Mouse (Mus musculus) intestine, embryonic 14.5 days (tissue): Measurements from ENCODE around the gene Ptpn13. TPM values are rescaled to one million over a fixed set of nuclear protein-coding genes. Genes with fewer than 3 reads are reported as not detected.

Source experiments
- ATAC-seq: fragments of 200-750 bp; cut with Nextera tagmentation; replicated peaks from 2 replicates; pipeline ENCODE4 v1.8.0; 2017; ENCODE audit warnings: low read depth, moderate number of reproducible peaks, moderate TSS enrichment, moderate library complexity; ENCODE audit not compliant: low FRiP score, low TSS enrichment
- DNase-seq: peaks from one replicate; pipeline ENCODE4 v3.0.0-alpha.2; 2018; ENCODE audit warnings: low spot score
- H3K27ac ChIP-seq: fragments of 300-500 bp; sonication (generic); 2 replicates; pipeline ENCODE4 v1.5.1; 2014; ENCODE audit warnings: low read depth, mild to moderate bottlenecking, control low read depth
- H3K27me3 ChIP-seq: fragments of 300-500 bp; sonication (generic); replicated peaks from 2 replicates; pipeline ENCODE4 v1.6.1; 2014; ENCODE audit warnings: low read length, control low read depth; ENCODE audit not compliant: control insufficient read depth, insufficient read depth
- H3K36me3 ChIP-seq: fragments of 300-500 bp; sonication (generic); 2 replicates; pipeline ENCODE4 v1.6.1; 2014; ENCODE audit warnings: low read length, control low read depth; ENCODE audit not compliant: control insufficient read depth, insufficient read depth
- H3K4me1 ChIP-seq: fragments of 300-500 bp; sonication (generic); replicated peaks from 2 replicates; pipeline ENCODE4 v1.6.1; 2014; ENCODE audit warnings: low read length, control low read depth, mixed read lengths; ENCODE audit not compliant: control insufficient read depth, insufficient read depth
- H3K4me2 ChIP-seq: fragments of 300-500 bp; sonication (generic); 2 replicates; pipeline ENCODE4 v1.6.1; 2014; ENCODE audit warnings: low read length
- H3K4me3 ChIP-seq: fragments of 300-500 bp; sonication (generic); 2 replicates; pipeline ENCODE4 v1.5.1; 2014; ENCODE audit warnings: low read depth, low read length, control low read depth, mixed read lengths
- H3K9ac ChIP-seq: fragments of 300-500 bp; sonication (generic); 2 replicates; pipeline ENCODE4 v1.6.1; 2014; ENCODE audit warnings: mild to moderate bottlenecking, low read length
- H3K9me3 ChIP-seq: fragments of 300-500 bp; sonication (generic); 2 replicates; pipeline ENCODE4 v1.6.1; 2016; ENCODE audit warnings: low read length, control low read depth; ENCODE audit not compliant: control insufficient read depth
- WGBS: fragments of 180-500 bp; shearing (Covaris S2); extraction: QIAGEN DNeasy Blood & Tissue Kit; methylation state at CpG from one replicate; pipeline ENCODE4 v1.1.7; 2014; 5-methylcytosine and 5-hydroxymethylcytosine counted together
- polyA plus RNA-seq: library from polyadenylated mRNA; unstranded; fragments of >200 nt; fragmentation: Nextera tagmentation; extraction: Ambion mirVana; gene quantifications from 2 replicates; pipeline ENCODE4 v1.2.1, GENCODE M21; 2014

The Ptpn13 gene
- polyA plus RNA-seq, result 9.3 and 10.1 TPM in 2 replicates

DNA sequence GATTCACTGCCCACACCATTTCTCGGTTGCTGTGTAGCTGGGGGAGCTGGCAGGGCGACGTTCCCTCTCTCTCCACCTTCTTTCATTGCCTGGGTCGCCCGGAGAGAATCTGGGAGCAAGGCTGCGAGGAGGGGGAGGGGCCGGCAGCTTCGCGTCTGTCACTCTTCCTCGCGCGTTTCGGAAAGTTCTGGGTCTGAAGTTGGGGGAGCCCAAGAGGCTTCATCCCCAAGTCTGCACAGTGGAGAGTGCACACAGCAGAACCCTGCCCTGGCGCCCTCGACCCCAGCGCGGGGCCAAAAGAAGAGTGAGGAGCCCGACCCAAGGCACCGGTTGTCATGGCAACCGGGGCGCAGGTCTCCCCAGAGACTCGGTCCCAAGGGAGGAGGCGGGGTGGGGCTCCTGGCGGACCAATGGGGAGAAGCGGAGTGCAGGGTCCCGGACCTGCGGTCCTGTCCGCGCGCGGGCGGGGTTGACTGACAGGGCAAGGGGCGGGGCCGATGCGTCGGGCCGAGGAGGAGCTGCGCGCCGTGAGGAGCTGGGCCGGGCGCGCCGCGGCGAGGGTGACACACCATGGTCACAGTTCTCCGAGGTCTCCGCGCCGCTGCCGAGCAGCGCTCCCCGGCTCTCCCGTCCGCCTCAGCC is at the start of gene Ptpn13:
Ptpn13 (plus strand) TSS at position 515 of the 642 bp plus-strand sequence.
- ATAC-seq, result peak; percentile 99
- no peaks in the 10 kb centered on the region for H3K27me3 ChIP-seq
- peak within 1 kb of the TSS; percentile 91 for H3K4me3 ChIP-seq
- no peaks in the 10 kb centered on the region for H3K36me3 ChIP-seq
- under 1% methylated on average over 37 of the region's 55 CpGs for WGBS
- peak within 1 kb of the TSS; percentile 77 for H3K4me2 ChIP-seq
- H3K9me3 ChIP-seq, result no peaks in the 10 kb centered on the region
- peak; percentile 96 for DNase-seq
- H3K27ac ChIP-seq, result peak within 1 kb of the TSS; percentile 74
- H3K4me1 ChIP-seq, result peaks cover 22% of the 10 kb centered on the region
- H3K9ac ChIP-seq, result peak within 1 kb of the TSS; percentile 74

DNA sequence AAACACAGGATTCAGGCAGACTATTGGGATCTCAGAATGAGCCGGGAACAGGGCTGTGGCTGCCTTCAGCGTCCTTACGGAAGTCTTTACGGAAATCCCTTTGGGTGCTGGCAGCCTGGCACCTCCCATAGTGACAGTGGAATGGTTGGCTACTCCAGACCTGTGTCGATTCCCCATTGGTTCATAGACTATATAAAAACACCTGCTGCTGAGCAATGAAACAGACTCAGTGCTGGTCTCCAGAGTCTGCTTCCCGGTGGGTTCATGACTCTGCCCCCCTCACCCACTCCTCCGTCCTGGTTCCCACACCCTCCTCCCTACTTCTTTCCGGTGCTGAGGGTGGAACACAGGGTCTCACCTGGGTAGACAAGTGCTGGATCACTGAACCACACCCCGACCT is 49.8 kb upstream of the Ptpn13 start:
- no peaks in the 10 kb centered on the region for H3K27me3 ChIP-seq
- no peak overlapping the region for H3K27ac ChIP-seq
- no peaks in the 10 kb centered on the region for H3K9me3 ChIP-seq
- H3K4me2 ChIP-seq, result no peak overlapping the region
- WGBS, result 94% methylated on average over 9 of the region's 9 CpGs
- no peaks in the 10 kb centered on the region for H3K36me3 ChIP-seq
- no peaks in the 10 kb centered on the region for H3K4me1 ChIP-seq
- no peak for DNase-seq
- H3K4me3 ChIP-seq, result no peak overlapping the region
- no peak overlapping the region for H3K9ac ChIP-seq
- no peak for ATAC-seq

DNA sequence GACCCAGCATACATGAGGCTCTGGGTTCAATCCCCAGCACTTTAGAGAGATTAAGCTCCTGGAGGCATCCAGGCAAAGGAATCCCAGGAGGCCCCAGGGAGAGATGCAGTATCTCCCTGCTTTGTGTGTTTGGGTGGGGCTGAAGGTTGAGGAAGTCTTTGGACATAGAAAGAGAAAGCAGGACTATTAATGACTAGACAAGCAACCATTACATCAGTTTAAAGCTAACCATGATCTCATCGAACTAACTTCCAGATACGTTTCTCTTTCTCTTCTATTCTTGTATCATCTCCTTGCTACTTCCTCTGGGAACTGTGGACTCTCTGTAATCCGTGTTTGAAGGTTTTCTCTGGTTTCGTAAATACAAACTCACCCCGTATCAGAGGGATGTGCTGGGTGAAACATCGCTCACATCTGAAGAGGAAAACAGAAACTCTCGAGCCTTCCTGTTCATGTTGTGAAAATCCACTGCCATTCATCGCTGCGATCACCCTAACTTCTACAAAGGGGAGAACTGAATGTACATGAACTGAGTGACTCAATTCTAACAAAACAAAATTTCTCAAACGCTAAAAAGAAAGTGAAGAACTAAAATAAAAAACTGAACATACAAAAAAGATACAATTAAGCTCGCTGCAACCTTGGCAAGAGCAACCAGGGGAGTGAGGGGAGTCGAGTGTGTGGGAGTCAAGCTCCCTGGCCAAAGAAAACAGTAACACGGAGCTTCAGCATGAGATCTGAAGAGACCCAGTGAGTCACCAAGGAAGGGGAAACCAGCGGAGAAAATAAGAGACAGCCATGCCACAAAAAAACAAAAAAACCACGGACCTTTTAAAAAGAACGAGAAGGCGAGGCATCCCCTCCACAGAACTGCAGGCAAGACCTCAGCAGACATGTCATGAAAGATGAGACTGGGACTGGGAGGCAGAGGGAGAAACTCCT is 48.4 kb upstream of the Ptpn13 start:
- Histone ChIP-seq H3K36me3 (no peaks in the 10 kb centered on the region), H3K9ac (no peak overlapping the region), H3K4me1 (no peaks in the 10 kb centered on the region), H3K27me3 (no peaks in the 10 kb centered on the region), H3K4me2 (no peak overlapping the region), H3K4me3 (no peak overlapping the region), H3K27ac (no peak overlapping the region), H3K9me3 (no peaks in the 10 kb centered on the region)
- DNase-seq (no peak), ATAC-seq (no peak)
- WGBS, result 54% methylated on average over 17 of the region's 17 CpGs

DNA sequence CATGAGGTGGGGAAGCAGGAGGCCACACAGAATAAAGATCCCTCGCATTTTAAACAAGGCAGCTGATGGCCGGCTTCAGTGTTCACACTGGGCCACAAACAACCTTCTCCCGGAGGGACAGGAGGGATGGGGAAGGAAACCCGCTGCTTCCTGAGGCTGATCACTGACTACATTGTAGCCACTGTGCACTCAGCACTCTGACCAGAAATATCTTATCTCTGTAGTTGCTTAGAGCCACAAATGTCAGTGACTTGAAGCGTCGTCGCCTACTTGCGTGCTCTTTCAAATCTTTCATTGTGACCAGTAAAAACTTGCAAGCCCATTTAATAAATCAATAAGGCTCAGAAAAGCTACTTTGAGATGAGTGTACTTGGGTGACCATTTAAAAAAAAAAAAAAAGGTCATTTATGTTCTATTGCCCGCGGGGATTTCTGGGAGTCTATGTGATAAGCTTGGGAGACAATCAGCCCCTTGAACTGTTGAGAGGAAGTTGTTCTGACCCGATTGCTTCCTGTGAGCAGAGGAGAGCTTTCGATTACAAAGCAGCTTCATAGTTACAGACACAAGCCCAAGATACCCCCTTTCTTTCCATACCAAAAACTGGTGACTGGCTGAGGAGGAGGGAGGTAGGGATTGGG is 47.4 kb upstream of the Ptpn13 start:
- 48% methylated on average over 12 of the region's 12 CpGs for WGBS
- no peak overlapping the region for H3K4me2 ChIP-seq
- H3K4me1 ChIP-seq, result no peaks in the 10 kb centered on the region
- DNase-seq (no peak), ATAC-seq (no peak)
- H3K27ac ChIP-seq, result no peak overlapping the region
- H3K4me3 ChIP-seq, result no peak overlapping the region
- no peaks in the 10 kb centered on the region for H3K9me3 ChIP-seq
- no peak overlapping the region for H3K9ac ChIP-seq
- no peaks in the 10 kb centered on the region for H3K36me3 ChIP-seq
- H3K27me3 ChIP-seq, result no peaks in the 10 kb centered on the region

DNA sequence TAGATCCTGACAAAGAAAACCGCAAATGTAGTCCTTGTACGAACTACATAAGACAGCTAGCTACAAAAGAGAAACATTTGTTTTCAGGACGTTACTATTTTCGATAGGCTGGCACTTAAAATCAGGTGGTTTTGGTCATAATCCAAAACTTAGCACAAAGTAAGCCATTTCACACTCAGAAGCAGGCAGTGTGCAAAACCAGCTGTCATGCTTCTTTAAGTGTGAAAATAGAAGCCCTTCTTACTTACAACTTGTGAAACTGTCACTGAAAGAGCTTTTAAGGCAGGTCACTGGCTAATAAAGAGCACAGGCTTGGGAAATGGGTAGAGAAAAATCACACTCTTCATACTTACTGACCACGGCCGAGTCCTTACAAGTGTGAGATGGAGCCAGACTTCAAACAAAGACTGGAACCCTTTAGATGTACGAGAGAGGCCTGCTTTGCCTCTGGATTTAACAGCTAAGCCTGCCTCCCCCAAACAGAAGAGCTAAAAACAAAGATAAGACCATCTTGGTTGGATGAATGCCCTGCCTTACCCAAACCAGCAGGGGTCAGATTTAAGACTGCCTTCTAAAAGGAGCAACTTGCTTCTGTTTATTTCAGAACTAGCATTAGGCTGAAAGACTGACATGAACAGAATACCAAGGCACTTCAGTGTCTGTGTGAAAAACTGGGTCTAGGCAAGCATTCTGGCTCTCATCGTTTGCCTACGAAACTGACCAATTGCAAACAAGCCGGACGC is 44.0 kb upstream of the Ptpn13 start:
- DNase-seq (no peak), ATAC-seq (no peak)
- Histone ChIP-seq H3K27ac (peak overlapping the region; percentile 27; the same call in 1 of the 2 replicates), H3K4me1 (no peaks in the 10 kb centered on the region), H3K36me3 (no peaks in the 10 kb centered on the region), H3K9ac (no peak overlapping the region), H3K27me3 (no peaks in the 10 kb centered on the region), H3K4me2 (no peak overlapping the region), H3K4me3 (no peak overlapping the region), H3K9me3 (no peaks in the 10 kb centered on the region)
- 60% methylated on average over 11 of the region's 11 CpGs for WGBS

DNA sequence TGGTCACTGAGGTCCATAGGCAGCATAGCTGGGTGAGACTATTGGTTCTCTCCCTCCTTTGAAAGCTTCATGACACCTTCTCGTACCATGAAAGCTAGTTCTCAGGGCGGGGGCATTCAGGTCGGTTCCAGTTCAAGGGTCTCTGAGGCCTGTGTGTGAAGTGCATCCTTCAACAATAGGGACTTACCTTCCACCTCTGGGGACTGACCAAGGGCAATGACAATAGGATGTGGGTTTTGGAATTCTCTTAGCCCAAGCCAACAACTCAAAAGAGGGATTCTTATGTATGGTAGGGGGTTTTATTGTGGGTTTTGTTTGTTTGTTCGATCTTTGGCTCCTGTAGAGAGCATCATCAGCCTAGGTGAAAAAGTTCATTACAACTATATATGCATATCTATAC is 42.0 kb upstream of the Ptpn13 start:
- ATAC-seq (no peak), DNase-seq (no peak)
- H3K4me1 ChIP-seq, result peaks cover 7% of the 10 kb centered on the region; the same call in 1 of the 2 replicates
- H3K27me3 ChIP-seq, result no peaks in the 10 kb centered on the region
- no peak overlapping the region for H3K4me2 ChIP-seq
- H3K27ac ChIP-seq, result no peak overlapping the region
- H3K36me3 ChIP-seq, result no peaks in the 10 kb centered on the region
- no peak overlapping the region for H3K4me3 ChIP-seq
- 97% methylated on average over 4 of the region's 4 CpGs for WGBS
- H3K9ac ChIP-seq, result no peak overlapping the region
- no peaks in the 10 kb centered on the region for H3K9me3 ChIP-seq

DNA sequence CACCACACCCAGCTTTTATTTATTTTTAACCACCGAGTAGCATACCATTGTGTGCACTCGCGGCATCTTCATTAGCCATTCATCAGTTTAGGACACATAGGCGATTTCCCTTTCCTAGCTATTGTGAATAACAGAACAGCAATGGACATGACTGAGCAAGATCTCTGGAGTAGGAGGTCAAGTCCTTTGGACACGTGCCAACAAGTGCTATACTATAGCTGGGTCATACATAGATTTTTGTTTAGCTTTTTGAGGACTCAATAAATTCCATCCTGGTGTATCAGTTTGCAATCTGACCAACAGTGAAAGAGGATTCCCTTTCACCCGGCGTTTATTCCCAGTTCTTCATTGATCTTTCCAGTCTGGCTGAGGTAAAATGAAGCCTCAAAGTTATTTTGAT is 41.0 kb upstream of the Ptpn13 start:
- H3K36me3 ChIP-seq, result no peaks in the 10 kb centered on the region
- no peak overlapping the region for H3K4me3 ChIP-seq
- no peak overlapping the region for H3K9ac ChIP-seq
- ATAC-seq (no peak), DNase-seq (no peak)
- H3K4me1 ChIP-seq, result peaks cover 7% of the 10 kb centered on the region; the same call in 1 of the 2 replicates
- no peak overlapping the region for H3K27ac ChIP-seq
- WGBS, result 70% methylated on average over 7 of the region's 7 CpGs
- H3K27me3 ChIP-seq, result no peaks in the 10 kb centered on the region
- H3K4me2 ChIP-seq, result no peak overlapping the region
- H3K9me3 ChIP-seq, result no peaks in the 10 kb centered on the region

DNA sequence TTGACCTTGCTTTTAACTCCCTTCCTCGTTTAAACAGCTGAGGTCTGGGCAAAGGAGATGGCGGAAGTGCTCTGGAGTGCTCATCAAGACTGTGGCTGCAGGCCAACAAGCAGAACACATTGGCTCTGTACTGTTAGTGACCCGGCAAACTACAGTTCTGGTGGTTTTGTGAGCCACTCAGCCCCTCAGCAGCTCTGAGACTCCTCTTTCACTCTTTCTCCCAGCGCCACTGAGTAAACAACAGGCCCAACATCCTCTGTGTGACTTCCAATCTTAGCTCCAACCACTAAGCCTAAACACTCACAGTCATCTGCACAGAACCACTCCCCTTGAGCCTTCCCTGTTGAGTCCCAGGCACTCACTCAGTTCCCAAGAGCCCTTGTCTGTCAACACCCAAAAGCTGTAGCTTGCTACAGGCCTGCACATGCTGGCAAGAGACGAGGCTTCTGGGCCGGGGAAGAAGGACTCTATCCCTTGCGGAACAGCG is 37.4 kb upstream of the Ptpn13 start:
- H3K4me1 ChIP-seq, result peaks cover 7% of the 10 kb centered on the region
- no peak overlapping the region for H3K4me3 ChIP-seq
- no peak for ATAC-seq
- H3K4me2 ChIP-seq, result no peak overlapping the region
- no peaks in the 10 kb centered on the region for H3K36me3 ChIP-seq
- H3K27me3 ChIP-seq, result no peaks in the 10 kb centered on the region
- DNase-seq, result peak; percentile 58
- WGBS, result 43% methylated on average over 8 of the region's 8 CpGs
- H3K27ac ChIP-seq, result peak overlapping the region; percentile 72; the same call in 1 of the 2 replicates
- H3K9me3 ChIP-seq, result no peaks in the 10 kb centered on the region
- no peak overlapping the region for H3K9ac ChIP-seq
